Mouse (Mus musculus) CH12.LX (cell line): ENCODE data around the gene Prr36. TPM values are rescaled to one million over a fixed set of nuclear protein-coding genes. Genes with fewer than 3 reads are reported as not detected.

Source experiments
- DNase-seq: peaks from one replicate; pipeline ENCODE4 v3.0.0-alpha.2; 2013; ENCODE audit errors: extremely low read depth
- H3K27ac ChIP-seq: 2 replicates; pipeline ENCODE4 v1.5.1; 2012; ENCODE audit warnings: low read depth, mild to moderate bottlenecking, control low read depth, moderate library complexity; ENCODE audit not compliant: insufficient read depth
- H3K27me3 ChIP-seq: replicated peaks from 2 replicates; pipeline ENCODE3; 2012; ENCODE audit warnings: inconsistent platforms
- H3K36me3 ChIP-seq, 2 experiments: replicated peaks in 1 of 2; 2 replicates each; pipeline versions ENCODE3 to v1.6.1; 2012; ENCODE audit warnings: inconsistent platforms in 1 of 2, low read length in 1 of 2, mild to moderate bottlenecking in 1 of 2, mixed read lengths in 1 of 2, moderate library complexity in 1 of 2; ENCODE audit not compliant: control insufficient read depth in 1 of 2, insufficient read depth in 1 of 2
- H3K4me1 ChIP-seq, 2 experiments: 2 replicates each; pipeline ENCODE4 v1.6.1; 2012; ENCODE audit warnings: inconsistent platforms in 1 of 2, moderate library complexity in 1 of 2; ENCODE audit not compliant: insufficient read depth in 2 of 2, control insufficient read depth in 1 of 2
- H3K4me2 ChIP-seq: 2 replicates; pipeline ENCODE4 v1.6.1; 2012; ENCODE audit warnings: low read depth, mild to moderate bottlenecking, control low read depth; ENCODE audit not compliant: poor library complexity, insufficient read depth, severe bottlenecking
- H3K4me3 ChIP-seq, 3 experiments: fragments of 150-350 bp in 1 of 3; sonication (generic) in 1 of 3; replicated peaks in 1 of 3; 2 replicates each; pipeline versions ENCODE3 to v1.5.1; 2011 to 2012; ENCODE audit warnings: low read depth in 2 of 3, low read length in 2 of 3, mild to moderate bottlenecking in 2 of 3, moderate library complexity in 2 of 3, control low read depth in 1 of 3, improper control_type of control experiment in 1 of 3, inconsistent platforms in 1 of 3, mixed read lengths in 1 of 3; ENCODE audit not compliant: poor library complexity in 1 of 3
- H3K79me2 ChIP-seq: replicated peaks from 2 replicates; pipeline ENCODE4 v1.6.1; 2012; ENCODE audit warnings: mild to moderate bottlenecking, moderate library complexity; ENCODE audit not compliant: control insufficient read depth, poor library complexity, insufficient read depth, severe bottlenecking; ENCODE audit errors: extremely low read depth
- H3K9ac ChIP-seq: 2 replicates; pipeline ENCODE4 v1.6.1; 2012; ENCODE audit warnings: low read depth, mild to moderate bottlenecking, control low read depth, moderate library complexity; ENCODE audit not compliant: insufficient read depth
- H3K9me3 ChIP-seq: replicated peaks from 2 replicates; pipeline ENCODE3; 2012; ENCODE audit warnings: low read length, inconsistent platforms, mixed read lengths
- CTCF ChIP-seq, 2 experiments: IDR thresholded peaks in 1 of 2; conservative IDR thresholded peaks in 1 of 2; 2 replicates each; pipeline ENCODE4 v1.5.1; 2011 to 2012; ENCODE audit warnings: low read depth in 2 of 2, low read length in 2 of 2, improper control_type of control experiment in 1 of 2, inconsistent platforms in 1 of 2, mild to moderate bottlenecking in 1 of 2, moderate library complexity in 1 of 2
- EP300 ChIP-seq: IDR thresholded peaks from 2 replicates; pipeline ENCODE4 v1.6.1; 2011; ENCODE audit warnings: low read length, improper control_type of control experiment
- ETS1 ChIP-seq: conservative IDR thresholded peaks from 2 replicates; pipeline ENCODE4 v1.6.1; 2012; ENCODE audit warnings: low read depth, mild to moderate bottlenecking, inconsistent platforms, low read length, improper control_type of control experiment, moderate library complexity
- IRF4 ChIP-seq: IDR thresholded peaks from 2 replicates; pipeline ENCODE4 v1.6.1; 2014; ENCODE audit warnings: low read depth, mild to moderate bottlenecking, inconsistent platforms, low read length, improper control_type of control experiment
- MAFK ChIP-seq: IDR thresholded peaks from 2 replicates; pipeline ENCODE4 v1.6.1; 2011; ENCODE audit warnings: low read length, improper control_type of control experiment; ENCODE audit not compliant: insufficient replicate concordance
- MAX ChIP-seq: IDR thresholded peaks from 2 replicates; pipeline ENCODE4 v1.6.1; 2011; ENCODE audit warnings: low read length, improper control_type of control experiment
- MEF2A ChIP-seq: IDR thresholded peaks from 2 replicates; pipeline ENCODE4 v1.6.1; 2014; ENCODE audit warnings: low read depth, mild to moderate bottlenecking, inconsistent platforms, low read length, improper control_type of control experiment, borderline replicate concordance
- MYC ChIP-seq: IDR thresholded peaks from 2 replicates; pipeline ENCODE4 v1.6.1; 2011; ENCODE audit warnings: low read depth, mild to moderate bottlenecking, improper control_type of control experiment, low read length
- NRF1 ChIP-seq: IDR thresholded peaks from 2 replicates; pipeline ENCODE4 v1.6.1; 2014; ENCODE audit warnings: low read depth, mild to moderate bottlenecking, inconsistent platforms, low read length, improper control_type of control experiment, moderate library complexity
- POLR2A ChIP-seq: IDR thresholded peaks from 2 replicates; pipeline ENCODE4 v1.6.1; 2011; ENCODE audit warnings: low read depth, mild to moderate bottlenecking, improper control_type of control experiment, low read length
- RAD21 ChIP-seq: IDR thresholded peaks from 2 replicates; pipeline ENCODE4 v1.6.1; 2011; ENCODE audit warnings: low read depth, mild to moderate bottlenecking, low read length, improper control_type of control experiment, moderate library complexity
- SMC3 ChIP-seq: IDR thresholded peaks from 2 replicates; pipeline ENCODE4 v1.6.1; 2011; ENCODE audit warnings: low read depth, low read length, improper control_type of control experiment
- TBP ChIP-seq: conservative IDR thresholded peaks from 2 replicates; pipeline ENCODE4 v1.6.1; 2011; ENCODE audit warnings: low read depth, low read length, improper control_type of control experiment
- TCF12 ChIP-seq: IDR thresholded peaks from 2 replicates; pipeline ENCODE4 v1.6.1; 2014; ENCODE audit warnings: low read depth, mild to moderate bottlenecking, inconsistent platforms, low read length, improper control_type of control experiment
- ZC3H11A ChIP-seq: IDR thresholded peaks from 2 replicates; pipeline ENCODE4 v1.6.1; 2012; ENCODE audit warnings: low read depth, mild to moderate bottlenecking, inconsistent platforms, low read length, improper control_type of control experiment
- dilution Hi-C: fragments of 300-500 bp; cut with MboI; formaldehyde crosslinking; loops from 2 replicates; pipeline ENCODE4 v1.14.3; 2020; ENCODE audit warnings: low sequenced_read_pairs; ENCODE audit not compliant: extremely low pct_unique_long_range_greater_than_20kb, extremely low pct_ligation_motif_present
- in situ Hi-C: fragments of 300-500 bp; cut with MboI; formaldehyde crosslinking; loops from 3 replicates; pipeline ENCODE4 v1.14.3; 2019; ENCODE audit warnings: low sequenced_read_pairs, low pct_ligation_motif_present, low pct_unique_long_range_greater_than_20kb, mixed read lengths
- polyA plus RNA-seq: library from polyadenylated mRNA; unstranded; fragments of >175 nt; gene quantifications from 2 replicates; pipeline ENCODE4 v1.2.1, GENCODE M21; 2012; ENCODE audit warnings: low read depth; ENCODE audit not compliant: insufficient read length
- total RNA-seq, 2 experiments: library from RNA; depleted of rRNA; stranded (reverse); fragments of 300-350 nt in 1 of 2; fragments of >200 nt in 1 of 2; gene quantifications; 2 replicates each; pipeline ENCODE4 v1.2.3; 2012 to 2014

Prr36 gene
- total and polyA plus RNA-seq, 3 experiments: 0.05 to 0.59 (median 0.13) TPM

DNA sequence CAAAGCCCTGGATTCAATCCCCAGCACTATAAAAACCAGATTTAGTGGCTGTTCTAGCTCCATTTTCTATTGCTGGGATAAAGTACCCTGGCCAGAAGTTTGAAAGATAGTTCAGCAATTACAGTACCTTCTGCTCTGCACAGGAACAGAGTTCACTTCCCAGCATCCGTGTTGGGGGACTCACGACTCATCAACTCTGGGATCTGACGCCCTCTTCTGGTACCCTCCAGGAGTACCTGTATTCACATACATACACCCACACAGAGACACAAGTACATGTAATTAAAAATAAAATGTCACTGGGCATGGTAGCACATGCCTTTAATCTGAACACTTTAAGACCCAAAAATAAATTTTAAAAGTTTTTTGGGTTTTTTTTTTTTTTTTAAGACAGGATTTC, 44.8 kb downstream of the Prr36 start:
- Histone ChIP-seq H3K79me2 (no peaks in the 10 kb centered on the region), H3K9ac (no peak overlapping the region), H3K27ac (no peak overlapping the region), H3K4me2 (no peak overlapping the region), H3K4me1 (peaks cover 8 to 10% of the 10 kb centered on the region in 2 experiments), H3K27me3 (no peaks in the 10 kb centered on the region), H3K36me3 (no peaks in the 10 kb centered on the region), H3K9me3 (no peaks in the 10 kb centered on the region), H3K4me3 (no peak overlapping the region)
- in situ Hi-C loops: loop anchor here (25.0 kb wide), 1 partner anchor 340 kb away; no protein-coding TSS in a partner anchor
- no peak for DNase-seq
- TF ChIP-seq POLR2A (no peak), CTCF (conservative IDR thresholded peaks at IDR 0.05 in 1 of 2, IDR thresholded peaks at IDR 0.05 in 1 of 2; ENCODE audit: low read depth in 2 of 2, low read length in 2 of 2) (0 out of 4 replicates have a peak, but pooled peaks of 1 of the 2 experiments have one; percentile 1)
- TF ChIP-seq, all 38 proteins: peak for 1
- dilution Hi-C loops: no loop called here

GRCm38 (mm10) chr8:4167918-4168317, 49.3 kb downstream of the Prr36 start:
- no peak overlapping the region for H3K4me3 ChIP-seq
- H3K27ac ChIP-seq: no peak overlapping the region
- no peak overlapping the region for H3K9ac ChIP-seq
- dilution Hi-C loops: no loop called here
- H3K4me1 ChIP-seq: peaks cover 11 to 13% of the 10 kb centered on the region in 2 experiments
- no peak for DNase-seq
- TF ChIP-seq EP300 (no peak), TBP (no peak), CTCF (conservative IDR thresholded peaks at IDR 0.05 in 1 of 2, IDR thresholded peaks at IDR 0.05 in 1 of 2; ENCODE audit: low read depth in 2 of 2, low read length in 2 of 2) (no peak), MYC (no peak), SMC3 (no peak), IRF4 (no peak), TCF12 (no peak), MEF2A (no peak), MAFK (no peak), NRF1 (no peak), ETS1 (no peak), MAX (no peak), RAD21 (no peak), POLR2A (no peak), ZC3H11A (no peak)
- TF ChIP-seq, all 38 proteins: peak for 0
- Histone ChIP-seq H3K27me3 (peaks cover 1% of the 10 kb centered on the region), H3K4me2 (no peak overlapping the region), H3K9me3 (no peaks in the 10 kb centered on the region), H3K79me2 (no peaks in the 10 kb centered on the region), H3K36me3 (no peaks in the 10 kb centered on the region)
- in situ Hi-C loops: loop anchor here (25.0 kb wide), 1 partner anchor 344 kb away; no protein-coding TSS in a partner anchor
